Mouse (Mus musculus): ENCODE results near the gene Ankdd1b. TPM values are rescaled to one million over a fixed set of nuclear protein-coding genes. Genes with fewer than 3 reads are reported as not detected.

Ankdd1b gene
- 0.10 and 0.11 TPM in 2 replicates for polyA plus RNA-seq (2016; fragmentation: Nextera tagmentation; extraction: Ambion mirVana)

DNA sequence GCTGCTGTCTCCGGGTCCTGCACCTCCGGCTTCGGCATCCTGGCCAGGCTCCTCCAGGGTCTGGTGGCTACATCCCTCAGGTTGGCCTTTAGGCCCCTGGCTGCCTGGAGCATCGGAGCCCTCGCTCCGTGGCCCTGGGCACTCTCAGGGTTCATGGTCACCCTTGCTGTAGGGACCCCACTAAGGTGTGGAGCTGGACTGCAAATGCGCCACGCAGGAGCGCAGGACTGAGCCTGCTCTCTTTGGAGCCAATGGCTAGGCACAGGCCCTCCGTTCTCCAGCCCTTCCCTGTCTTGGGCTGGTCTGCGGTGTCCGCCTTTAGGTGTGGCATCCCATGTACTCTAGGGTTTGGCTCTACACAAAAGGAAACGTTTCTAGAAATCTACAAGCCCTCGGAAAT, at the start of gene Ankdd1b:
Gene Ankdd1b, minus strand, starts transcription at position 242 of the 400 bp plus-strand sequence.
- no peak for ATAC-seq (ENCODE audit: insufficient number of reproducible peaks, insufficient read depth, low FRiP score, low TSS enrichment, low read depth)
- no peaks in the 10 kb centered on the region for H3K36me3 ChIP-seq
- H3K4me2 ChIP-seq: no peak within 1 kb of the TSS
- no peak within 1 kb of the TSS for H3K4me3 ChIP-seq (replicated peaks)
- H3K27ac ChIP-seq: no peak within 1 kb of the TSS
- no peaks in the 10 kb centered on the region for H3K27me3 ChIP-seq
- peaks cover 4% of the 10 kb centered on the region; the same call in 1 of the 2 replicates for H3K4me1 ChIP-seq (replicated peaks)
- H3K9ac ChIP-seq (replicated peaks): no peak within 1 kb of the TSS
- 90% methylated on average over 14 of the region's 14 CpGs for WGBS
- no peaks in the 10 kb centered on the region for H3K9me3 ChIP-seq

DNA sequence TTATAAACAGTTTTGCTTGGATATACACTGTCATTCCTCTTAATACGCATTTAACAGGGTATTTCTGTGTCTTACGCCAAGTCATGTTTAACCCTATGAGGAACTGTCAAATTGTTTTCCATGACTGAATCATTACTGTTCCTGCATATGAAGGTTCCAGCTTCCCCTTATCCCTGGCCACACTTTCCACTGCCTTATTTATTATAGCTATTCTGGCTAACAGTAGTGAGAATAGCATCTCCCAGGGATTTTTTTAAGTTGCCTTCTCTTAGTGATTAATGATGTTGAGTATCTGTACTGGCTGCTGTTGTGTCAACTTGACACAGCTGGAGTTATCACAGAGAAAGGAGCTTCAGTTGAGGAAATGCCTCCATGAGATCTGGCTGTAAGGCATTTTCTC, 46.3 kb upstream of the Ankdd1b start:
- no peak for ATAC-seq (ENCODE audit: insufficient number of reproducible peaks, insufficient read depth, low FRiP score, low TSS enrichment, low read depth)
- 93% methylated on average over 2 of the region's 2 CpGs for WGBS
- no peak overlapping the region for H3K4me3 ChIP-seq (replicated peaks)

DNA sequence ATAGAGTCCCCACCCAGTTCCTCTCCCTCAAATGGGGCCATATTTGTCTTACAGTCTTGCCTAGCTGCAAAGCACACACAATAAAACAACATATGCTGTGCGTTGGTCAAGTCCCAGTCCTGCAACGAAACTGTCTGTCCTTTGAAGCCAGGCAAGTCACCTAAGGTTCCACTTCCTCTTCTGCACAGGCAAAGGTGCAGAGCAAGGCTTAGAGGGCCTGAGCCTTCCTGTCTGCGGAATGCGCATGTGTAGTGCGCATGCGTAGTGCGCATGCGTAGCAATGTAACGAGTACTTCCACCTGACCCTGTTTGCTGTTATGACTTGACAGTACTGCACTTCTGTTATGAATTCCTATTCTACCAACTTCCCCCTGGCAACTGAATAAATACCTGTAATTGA, 45.3 kb upstream of the Ankdd1b start:
- Histone ChIP-seq H3K36me3 (peaks cover 8% of the 10 kb centered on the region; the same call in 1 of the 2 replicates), H3K4me1 (replicated peaks) (peaks cover 6% of the 10 kb centered on the region; the same call in 1 of the 2 replicates), H3K4me3 (replicated peaks) (no peak overlapping the region), H3K27ac (no peak overlapping the region), H3K9me3 (no peaks in the 10 kb centered on the region), H3K4me2 (no peak overlapping the region), H3K9ac (replicated peaks) (no peak overlapping the region), H3K27me3 (no peaks in the 10 kb centered on the region)
- WGBS: 90% methylated on average over 9 of the region's 9 CpGs
- ATAC-seq (ENCODE audit: insufficient number of reproducible peaks, insufficient read depth, low FRiP score, low TSS enrichment, low read depth): no peak

More for the DNA sequence above, 46.3 kb upstream of the Ankdd1b start:
- H3K27ac ChIP-seq: no peak overlapping the region
- H3K9ac ChIP-seq (replicated peaks): no peak overlapping the region
- no peak overlapping the region for H3K4me2 ChIP-seq
- no peaks in the 10 kb centered on the region for H3K9me3 ChIP-seq
- H3K36me3 ChIP-seq: peaks cover 8% of the 10 kb centered on the region; the same call in 1 of the 2 replicates
- H3K27me3 ChIP-seq: no peaks in the 10 kb centered on the region
- H3K4me1 ChIP-seq (replicated peaks): peaks cover 6% of the 10 kb centered on the region; the same call in 1 of the 2 replicates

DNA sequence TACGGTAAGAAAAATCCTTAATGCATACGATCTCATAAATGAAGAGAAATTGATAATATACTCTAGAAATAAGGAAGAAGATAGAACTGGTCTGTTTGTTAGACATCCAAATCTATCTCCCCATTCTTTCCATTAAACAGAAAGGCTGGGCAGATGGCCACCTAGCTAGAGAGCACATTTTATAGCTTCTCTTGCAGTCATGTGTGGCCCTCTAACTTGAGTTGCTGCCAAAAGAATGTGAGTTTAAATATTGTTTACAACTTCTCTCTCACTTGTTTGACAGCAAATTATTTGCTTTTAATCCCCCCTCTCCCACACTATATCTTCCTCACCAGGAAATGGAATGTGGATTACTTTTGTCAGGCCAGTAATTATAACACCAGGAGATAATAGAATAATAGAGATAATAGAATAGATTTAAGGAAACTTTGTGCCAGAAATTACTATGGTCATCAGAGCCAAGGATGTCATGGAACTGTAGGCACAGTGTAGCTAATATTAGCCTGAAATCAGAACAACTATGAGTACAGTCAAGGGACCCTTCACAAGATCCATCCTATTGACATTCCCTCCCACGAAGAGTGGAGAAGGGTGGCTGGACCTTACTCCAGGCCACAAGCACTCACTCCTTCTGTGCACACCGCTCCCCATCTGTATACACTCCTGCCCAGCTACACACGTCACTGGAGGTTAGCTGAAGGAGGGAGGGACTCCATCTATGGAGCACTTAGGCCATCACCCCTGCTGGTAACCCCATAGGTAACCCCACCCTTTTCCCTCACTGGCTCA, 43.4 kb upstream of the Ankdd1b start:
- Histone ChIP-seq H3K4me1 (replicated peaks) (peaks cover 6% of the 10 kb centered on the region; the same call in 1 of the 2 replicates), H3K4me2 (no peak overlapping the region), H3K9me3 (no peaks in the 10 kb centered on the region), H3K27ac (no peak overlapping the region), H3K27me3 (no peaks in the 10 kb centered on the region), H3K4me3 (replicated peaks) (no peak overlapping the region), H3K36me3 (peaks cover 8% of the 10 kb centered on the region; the same call in 1 of the 2 replicates), H3K9ac (replicated peaks) (no peak overlapping the region)
- 94% methylated on average over 5 of the region's 5 CpGs for WGBS
- no peak for ATAC-seq (ENCODE audit: insufficient number of reproducible peaks, insufficient read depth, low FRiP score, low TSS enrichment, low read depth)

DNA sequence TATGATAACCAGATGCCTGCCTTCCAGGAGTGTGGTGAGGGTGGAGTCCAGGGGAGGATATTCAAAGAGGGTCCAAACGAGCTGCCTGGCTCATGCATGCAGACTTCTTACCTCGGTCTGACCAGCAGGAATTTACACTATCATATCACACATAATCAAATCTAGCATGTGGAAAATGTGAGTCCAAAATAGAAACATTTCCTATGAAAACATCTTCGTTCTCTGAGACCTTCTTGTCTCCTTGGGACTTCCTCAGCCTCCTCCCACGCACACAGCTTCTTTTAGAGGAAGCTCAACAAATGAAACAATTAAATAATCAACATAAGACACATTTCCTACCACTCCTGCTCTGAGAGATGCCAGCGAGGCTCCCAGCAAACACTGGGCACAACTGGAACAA, 40.9 kb upstream of the Ankdd1b start:
- H3K9me3 ChIP-seq: no peaks in the 10 kb centered on the region
- 50% methylated on average over 5 of the region's 5 CpGs for WGBS

DNA sequence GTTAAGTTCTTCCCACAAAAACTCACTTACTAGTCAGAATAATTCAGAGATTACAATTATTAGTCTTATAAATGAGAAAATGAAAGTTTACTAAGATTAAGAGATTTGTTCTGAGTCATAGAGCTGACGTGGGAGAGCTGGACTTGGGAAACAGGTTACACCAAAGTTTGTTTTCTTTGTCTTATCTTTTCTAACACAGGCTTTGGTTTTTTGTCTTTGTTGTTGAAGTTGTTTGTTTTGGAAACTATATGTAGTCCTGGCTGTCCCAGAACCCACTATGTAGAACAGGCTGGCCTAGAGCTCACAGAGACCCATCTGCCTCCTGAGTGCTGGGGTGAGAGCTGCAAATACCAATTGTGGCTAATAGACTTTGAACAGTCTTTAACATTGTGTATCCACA, 40.3 kb upstream of the Ankdd1b start:
- no peaks in the 10 kb centered on the region for H3K27me3 ChIP-seq
- ATAC-seq (ENCODE audit: insufficient number of reproducible peaks, insufficient read depth, low FRiP score, low TSS enrichment, low read depth): no peak
- H3K36me3 ChIP-seq: peaks cover 2% of the 10 kb centered on the region; the same call in 1 of the 2 replicates
- no peaks in the 10 kb centered on the region for H3K4me1 ChIP-seq (replicated peaks)
- 82% methylated on average over 1 of the region's 1 CpGs for WGBS
- H3K9ac ChIP-seq (replicated peaks): no peak overlapping the region
- no peaks in the 10 kb centered on the region for H3K9me3 ChIP-seq
- H3K4me2 ChIP-seq: no peak overlapping the region
- H3K27ac ChIP-seq: no peak overlapping the region
- no peak overlapping the region for H3K4me3 ChIP-seq (replicated peaks)

More for the DNA sequence above, 40.9 kb upstream of the Ankdd1b start:
- H3K9ac ChIP-seq (replicated peaks): no peak overlapping the region
- H3K4me1 ChIP-seq (replicated peaks): peaks cover 6% of the 10 kb centered on the region; the same call in 1 of the 2 replicates
- 0 out of 2 replicates have a peak overlapping the region, but pooled peaks have one; percentile 29 for H3K27ac ChIP-seq
- H3K4me2 ChIP-seq: no peak overlapping the region
- ATAC-seq (ENCODE audit: insufficient number of reproducible peaks, insufficient read depth, low FRiP score, low TSS enrichment, low read depth): no peak
- H3K36me3 ChIP-seq: peaks cover 6% of the 10 kb centered on the region; the same call in 1 of the 2 replicates
- no peak overlapping the region for H3K4me3 ChIP-seq (replicated peaks)
- H3K27me3 ChIP-seq: no peaks in the 10 kb centered on the region

DNA sequence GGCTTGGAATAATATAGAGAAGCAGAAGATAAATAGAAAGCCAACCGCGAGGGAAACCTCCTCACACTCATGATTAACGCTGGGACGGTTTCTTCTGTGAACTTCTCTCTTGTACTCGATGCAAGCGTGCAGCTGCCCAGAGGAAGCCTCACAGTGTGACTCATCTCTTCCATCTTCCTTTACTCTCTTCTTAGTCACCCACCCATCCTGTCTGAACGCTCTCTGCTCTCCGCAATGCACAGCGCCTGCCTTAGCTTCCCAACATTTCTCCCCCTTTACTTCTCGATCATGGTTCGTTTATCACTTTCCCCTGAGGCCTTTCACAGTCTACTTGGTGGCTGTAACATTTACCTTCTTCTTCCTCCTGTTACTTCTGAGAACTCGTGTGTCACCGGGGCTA, 39.6 kb upstream of the Ankdd1b start:
- Histone ChIP-seq H3K27ac (no peak overlapping the region), H3K9ac (replicated peaks) (no peak overlapping the region), H3K4me1 (replicated peaks) (no peaks in the 10 kb centered on the region), H3K4me2 (no peak overlapping the region), H3K9me3 (no peaks in the 10 kb centered on the region), H3K36me3 (no peaks in the 10 kb centered on the region), H3K27me3 (no peaks in the 10 kb centered on the region), H3K4me3 (replicated peaks) (no peak overlapping the region)
- no peak for ATAC-seq (ENCODE audit: insufficient number of reproducible peaks, insufficient read depth, low FRiP score, low TSS enrichment, low read depth)
- WGBS: 82% methylated on average over 13 of the region's 13 CpGs

DNA sequence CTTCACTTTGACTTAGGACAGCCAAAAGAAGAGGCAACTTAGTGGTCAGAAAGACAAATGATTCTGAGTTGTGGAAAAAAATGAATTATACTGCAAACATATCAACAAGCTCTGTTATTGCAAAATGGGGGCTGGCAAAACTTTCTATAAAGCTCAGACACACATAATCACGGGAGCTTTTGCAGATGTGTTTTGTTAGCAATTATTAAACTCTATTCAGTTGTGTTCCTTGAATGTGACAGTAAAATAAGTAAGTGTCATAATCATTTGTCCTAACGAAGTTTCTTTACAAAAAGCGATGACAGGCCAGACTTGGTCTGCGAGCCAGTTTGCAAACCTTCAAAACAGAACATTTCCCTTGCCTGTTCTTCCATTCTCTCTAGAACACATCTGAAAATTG, 36.5 kb upstream of the Ankdd1b start:
- Histone ChIP-seq H3K9ac (replicated peaks) (no peak overlapping the region), H3K27ac (no peak overlapping the region), H3K4me2 (no peak overlapping the region), H3K4me1 (replicated peaks) (no peaks in the 10 kb centered on the region), H3K27me3 (no peaks in the 10 kb centered on the region), H3K4me3 (replicated peaks) (no peak overlapping the region), H3K9me3 (no peaks in the 10 kb centered on the region), H3K36me3 (peaks cover 4% of the 10 kb centered on the region; the same call in 1 of the 2 replicates)
- 86% methylated on average over 4 of the region's 4 CpGs for WGBS
- ATAC-seq (ENCODE audit: insufficient number of reproducible peaks, insufficient read depth, low FRiP score, low TSS enrichment, low read depth): no peak

DNA sequence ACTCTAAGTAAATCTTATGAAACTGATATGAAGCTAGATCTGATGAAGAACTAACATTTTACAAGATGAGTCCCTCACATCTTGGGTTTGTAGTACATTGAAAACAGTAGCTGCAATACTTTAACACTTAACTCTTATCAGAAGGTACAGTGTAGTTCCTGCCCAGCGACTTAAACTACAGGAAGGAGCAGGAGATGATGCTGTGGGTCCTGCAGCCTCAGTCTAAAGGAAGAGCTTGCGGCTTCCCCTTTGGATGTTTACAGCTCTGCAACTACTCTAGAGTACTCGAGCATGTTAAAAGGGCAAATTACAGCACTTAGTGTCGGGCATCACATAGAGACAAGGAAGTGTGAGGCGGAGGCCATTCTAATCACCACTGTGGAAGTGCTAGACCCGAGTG, 35.3 kb upstream of the Ankdd1b start:
- Histone ChIP-seq H3K4me3 (replicated peaks) (no peak overlapping the region), H3K9ac (replicated peaks) (no peak overlapping the region), H3K36me3 (peaks cover 4% of the 10 kb centered on the region; the same call in 1 of the 2 replicates), H3K4me2 (no peak overlapping the region), H3K27me3 (no peaks in the 10 kb centered on the region), H3K27ac (no peak overlapping the region), H3K9me3 (no peaks in the 10 kb centered on the region), H3K4me1 (replicated peaks) (no peaks in the 10 kb centered on the region)
- 69% methylated on average over 6 of the region's 6 CpGs for WGBS
- no peak for ATAC-seq (ENCODE audit: insufficient number of reproducible peaks, insufficient read depth, low FRiP score, low TSS enrichment, low read depth)

DNA sequence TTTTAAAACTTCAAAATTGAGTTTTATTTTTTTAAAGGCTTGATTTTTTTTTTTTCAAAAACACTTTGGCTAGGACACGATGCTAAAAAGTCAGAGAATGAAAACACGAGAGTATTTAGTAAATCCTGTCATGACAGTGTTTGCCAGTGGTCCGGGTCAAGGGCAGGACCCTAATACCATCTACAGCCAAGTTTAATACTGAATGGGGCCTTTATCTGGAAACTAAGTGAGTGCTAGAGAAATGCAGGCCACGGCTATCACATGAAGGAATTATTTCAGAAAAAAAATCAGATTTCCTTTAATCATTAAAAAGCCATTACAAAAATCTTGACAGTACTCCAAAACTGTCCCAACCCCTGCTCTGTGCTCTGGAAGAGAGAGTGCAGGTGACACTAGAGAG, 34.7 kb upstream of the Ankdd1b start:
- no peak for ATAC-seq (ENCODE audit: insufficient number of reproducible peaks, insufficient read depth, low FRiP score, low TSS enrichment, low read depth)
- WGBS: 87% methylated on average over 4 of the region's 4 CpGs
- H3K4me1 ChIP-seq (replicated peaks): no peaks in the 10 kb centered on the region
- H3K27me3 ChIP-seq: no peaks in the 10 kb centered on the region
- H3K9ac ChIP-seq (replicated peaks): no peak overlapping the region
- no peak overlapping the region for H3K4me2 ChIP-seq
- peaks cover 4% of the 10 kb centered on the region; the same call in 1 of the 2 replicates for H3K36me3 ChIP-seq
- no peak overlapping the region for H3K27ac ChIP-seq
- H3K4me3 ChIP-seq (replicated peaks): no peak overlapping the region
- no peaks in the 10 kb centered on the region for H3K9me3 ChIP-seq

DNA sequence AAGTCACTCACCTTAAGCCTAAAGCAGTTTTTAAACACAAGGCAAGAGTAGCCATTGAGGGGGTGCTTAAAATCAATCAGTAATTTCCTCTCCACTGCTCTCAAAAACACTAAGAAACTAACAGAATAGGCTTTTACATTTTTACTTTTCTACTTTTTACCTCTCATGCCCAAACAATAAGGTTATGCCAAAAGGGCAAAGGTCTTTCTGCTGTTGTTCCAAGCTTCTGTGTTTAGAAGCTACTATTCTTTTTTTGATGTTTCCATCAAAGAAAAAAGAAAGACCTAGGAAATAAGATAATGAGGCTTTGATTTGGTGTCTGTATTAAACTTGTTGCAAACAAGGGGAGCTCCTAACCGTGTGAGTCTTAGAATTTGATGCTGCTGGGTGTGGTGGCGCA, 28.9 kb upstream of the Ankdd1b start:
- H3K4me2 ChIP-seq: no peak overlapping the region
- H3K9ac ChIP-seq (replicated peaks): no peak overlapping the region
- H3K9me3 ChIP-seq: no peaks in the 10 kb centered on the region
- WGBS: 89% methylated on average over 2 of the region's 2 CpGs
- H3K4me1 ChIP-seq (replicated peaks): no peaks in the 10 kb centered on the region
- H3K36me3 ChIP-seq: peaks cover 9% of the 10 kb centered on the region; the same call in 1 of the 2 replicates
- ATAC-seq (ENCODE audit: insufficient number of reproducible peaks, insufficient read depth, low FRiP score, low TSS enrichment, low read depth): no peak
- no peaks in the 10 kb centered on the region for H3K27me3 ChIP-seq
- no peak overlapping the region for H3K27ac ChIP-seq
- no peak overlapping the region for H3K4me3 ChIP-seq (replicated peaks)

Measured in limb, embryonic 12.5 days (tissue).